Mouse (Mus musculus): ENCODE data around the gene Agpat2. TPM values are rescaled to one million over a fixed set of nuclear protein-coding genes. Genes with fewer than 3 reads are reported as not detected.

The Agpat2 gene
- polyA plus RNA-seq, 1 experiment from 2014 or later = 9.6 TPM

DNA sequence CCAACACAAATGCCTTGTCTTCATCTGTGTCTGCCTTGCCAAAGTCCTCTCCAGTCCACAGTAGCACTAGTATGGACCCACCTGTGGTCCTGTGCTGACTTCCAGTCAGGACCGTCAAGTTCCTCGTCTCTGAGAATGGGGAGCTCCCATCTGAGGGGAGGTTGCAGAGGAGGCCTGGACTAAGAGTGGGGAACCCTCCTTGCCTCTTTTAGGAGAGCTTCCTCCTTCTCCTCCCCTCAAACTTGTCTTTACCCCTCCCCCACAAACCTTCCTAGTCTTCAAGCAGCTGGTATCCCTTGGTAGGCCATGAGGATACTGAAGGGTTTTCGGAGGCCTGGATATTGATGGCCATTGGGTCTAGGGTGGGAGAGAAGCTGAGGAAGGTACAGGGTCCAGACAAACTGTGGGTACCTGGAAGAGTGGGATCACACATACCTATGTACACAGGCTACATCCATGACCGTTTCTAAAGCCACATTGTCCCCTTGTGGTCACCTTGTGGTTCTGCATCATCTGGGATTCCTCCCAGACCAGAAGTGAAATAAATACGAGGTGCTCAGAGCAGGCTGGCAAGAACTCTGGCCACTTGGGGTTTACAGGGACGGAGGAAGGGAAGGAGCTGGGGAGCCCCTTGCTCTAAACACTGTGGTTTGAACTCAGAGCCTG lies 42.7 kb downstream of the Agpat2 start:
- ATAC-seq (ENCODE audit: low FRiP score, low read depth) = no peak
- no peaks in the 10 kb centered on the region for H3K36me3 ChIP-seq
- no peaks in the 10 kb centered on the region for H3K9me3 ChIP-seq
- H3K9ac ChIP-seq (replicated peaks) = no peak overlapping the region
- 45% methylated on average over 6 of the region's 6 CpGs for WGBS
- no peak overlapping the region for H3K4me3 ChIP-seq
- no peak overlapping the region for H3K27ac ChIP-seq (replicated peaks)
- H3K4me2 ChIP-seq (replicated peaks) = no peak overlapping the region
- H3K27me3 ChIP-seq = peaks cover 9% of the 10 kb centered on the region; the same call in 1 of the 2 replicates
- H3K4me1 ChIP-seq = peaks cover 27% of the 10 kb centered on the region

DNA sequence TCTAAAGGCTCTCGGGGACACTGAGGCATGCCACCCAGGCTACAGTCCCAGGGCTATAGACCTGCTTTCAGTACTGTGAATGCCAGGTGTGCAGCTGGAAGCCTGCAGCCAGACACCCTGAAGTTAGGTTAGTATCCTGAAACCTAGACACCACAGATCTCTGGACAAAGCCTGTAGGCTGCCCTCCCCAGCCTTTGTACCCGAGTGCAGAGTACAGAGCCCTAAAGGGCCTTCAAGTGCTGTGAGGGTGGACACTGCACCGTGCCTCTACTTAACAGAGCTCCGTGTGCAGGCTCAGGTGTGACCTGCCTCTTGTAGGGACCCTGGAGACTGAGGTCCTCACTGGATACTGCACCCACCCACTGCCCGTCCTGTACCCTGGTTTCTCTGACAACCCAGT lies 43.7 kb downstream of the Agpat2 start:
- H3K27ac ChIP-seq (replicated peaks) = no peak overlapping the region
- no peak overlapping the region for H3K9ac ChIP-seq (replicated peaks)

DNA sequence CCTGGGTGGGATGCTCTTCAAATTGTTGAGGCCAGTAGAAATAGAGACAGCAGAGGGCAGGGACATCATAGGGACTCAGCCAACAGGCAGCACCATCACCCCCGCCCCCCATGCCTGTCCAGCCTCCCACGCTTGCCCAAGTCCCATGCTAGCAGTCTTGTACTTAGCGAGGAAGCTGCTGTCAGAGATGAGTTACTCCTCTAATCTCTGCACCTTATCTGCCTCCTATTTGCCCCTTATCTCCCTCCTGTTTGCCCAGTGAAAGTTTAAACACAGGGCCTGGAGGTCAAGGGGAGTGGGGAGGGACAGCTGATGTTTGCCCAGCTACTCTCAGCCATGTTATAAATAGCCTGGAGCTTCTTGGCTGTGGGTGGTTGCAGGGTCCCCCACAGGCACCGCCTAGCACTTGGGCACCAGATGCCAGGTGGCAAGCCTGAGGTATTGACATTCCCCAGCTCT lies 47.7 kb downstream of the Agpat2 start:
- Histone ChIP-seq H3K9ac (replicated peaks) (no peak overlapping the region), H3K36me3 (no peaks in the 10 kb centered on the region), H3K4me1 (peaks cover 19% of the 10 kb centered on the region), H3K4me3 (no peak overlapping the region), H3K27me3 (no peaks in the 10 kb centered on the region; the same call in 1 of the 2 replicates), H3K9me3 (no peaks in the 10 kb centered on the region), H3K27ac (replicated peaks) (no peak overlapping the region), H3K4me2 (replicated peaks) (no peak overlapping the region)
- WGBS = 65% methylated on average over 4 of the region's 4 CpGs
- no peak for ATAC-seq (ENCODE audit: low FRiP score, low read depth)

More for the DNA sequence above, 43.7 kb downstream of the Agpat2 start:
- Histone ChIP-seq H3K27me3 (peaks cover 9% of the 10 kb centered on the region; the same call in 1 of the 2 replicates), H3K36me3 (no peaks in the 10 kb centered on the region), H3K4me2 (replicated peaks) (no peak overlapping the region), H3K9me3 (no peaks in the 10 kb centered on the region), H3K4me1 (peaks cover 24% of the 10 kb centered on the region), H3K4me3 (no peak overlapping the region)
- ATAC-seq (ENCODE audit: low FRiP score, low read depth) = no peak
- WGBS = 75% methylated on average over 5 of the region's 5 CpGs

DNA sequence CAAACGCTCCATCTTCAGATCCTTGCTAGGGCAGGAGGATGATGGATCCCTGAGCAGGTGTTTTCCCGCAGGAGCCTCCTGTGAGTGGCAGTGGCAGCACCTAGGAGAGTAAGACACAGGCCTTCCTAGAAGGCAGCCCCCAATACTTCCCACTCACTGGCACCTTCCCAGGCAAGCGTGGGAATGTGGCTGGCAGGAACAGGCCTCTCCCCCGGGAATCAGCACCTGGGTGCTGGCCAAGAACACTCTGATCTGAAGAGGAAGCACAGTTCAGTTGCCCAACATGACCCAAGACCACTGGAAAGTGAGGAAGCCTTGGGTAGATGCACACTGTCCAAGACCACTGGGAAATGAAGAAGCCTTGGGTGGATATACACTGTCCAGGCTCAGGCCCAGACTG lies 49.1 kb downstream of the Agpat2 start:
- WGBS = 84% methylated on average over 4 of the region's 4 CpGs
- ATAC-seq (ENCODE audit: low FRiP score, low read depth) = no peak
- H3K4me3 ChIP-seq = no peak overlapping the region
- no peaks in the 10 kb centered on the region for H3K9me3 ChIP-seq
- H3K27ac ChIP-seq (replicated peaks) = no peak overlapping the region
- H3K36me3 ChIP-seq = no peaks in the 10 kb centered on the region
- H3K9ac ChIP-seq (replicated peaks) = no peak overlapping the region
- H3K27me3 ChIP-seq = no peaks in the 10 kb centered on the region; the same call in 1 of the 2 replicates
- peaks cover 8% of the 10 kb centered on the region; the same call in 1 of the 2 replicates for H3K4me1 ChIP-seq
- no peak overlapping the region for H3K4me2 ChIP-seq (replicated peaks)

DNA sequence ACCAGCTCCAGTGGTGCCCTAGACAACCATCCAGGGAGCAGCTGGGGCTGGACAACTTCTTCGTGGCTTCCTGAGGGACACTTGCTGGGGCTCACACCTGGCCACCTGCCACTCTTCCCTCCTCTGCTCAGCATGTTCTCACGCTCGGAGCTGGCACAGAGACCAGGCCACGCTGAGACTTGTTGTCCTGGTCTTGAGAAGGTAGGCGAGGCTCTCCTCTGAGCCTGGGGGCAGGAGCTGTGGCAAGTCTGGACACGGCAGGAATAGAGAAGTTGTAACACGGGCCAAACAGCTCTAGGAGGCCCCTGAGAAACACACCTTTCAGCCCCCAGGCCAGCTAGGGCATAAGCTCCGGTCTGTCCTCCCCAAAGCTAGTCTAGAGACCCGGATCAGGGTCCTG lies 50.3 kb downstream of the Agpat2 start:
- WGBS = 82% methylated on average over 9 of the region's 9 CpGs
- H3K4me3 ChIP-seq = no peak overlapping the region
- no peak overlapping the region for H3K4me2 ChIP-seq (replicated peaks)
- no peak overlapping the region for H3K27ac ChIP-seq (replicated peaks)
- no peak for ATAC-seq (ENCODE audit: low FRiP score, low read depth)
- H3K9ac ChIP-seq (replicated peaks) = no peak overlapping the region
- H3K36me3 ChIP-seq = no peaks in the 10 kb centered on the region
- no peaks in the 10 kb centered on the region; the same call in 1 of the 2 replicates for H3K27me3 ChIP-seq
- peaks cover 8% of the 10 kb centered on the region; the same call in 1 of the 2 replicates for H3K4me1 ChIP-seq
- H3K9me3 ChIP-seq = no peaks in the 10 kb centered on the region

DNA sequence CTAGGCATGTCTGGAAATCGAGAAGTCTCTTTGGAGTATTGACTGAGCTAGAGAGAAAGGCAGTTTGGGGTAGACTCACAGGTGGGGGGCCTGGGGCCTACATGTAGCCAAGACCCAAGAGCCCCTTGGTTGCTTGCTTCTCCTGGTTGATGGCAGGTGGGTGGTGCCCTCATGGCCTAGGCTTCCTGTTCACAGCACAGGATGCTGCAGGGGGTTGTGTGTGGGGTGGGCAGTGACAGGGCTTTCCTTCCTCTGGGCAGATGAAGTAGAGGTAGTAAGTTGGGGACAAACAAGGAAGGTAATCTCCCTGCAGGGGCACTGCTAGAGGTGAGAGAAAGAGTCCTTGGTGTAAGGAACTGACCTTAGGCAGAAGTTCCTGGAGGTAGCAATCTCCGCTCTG lies 52.2 kb downstream of the Agpat2 start:
- no peak for ATAC-seq (ENCODE audit: low FRiP score, low read depth)
- WGBS = 95% methylated on average over 2 of the region's 2 CpGs

DNA sequence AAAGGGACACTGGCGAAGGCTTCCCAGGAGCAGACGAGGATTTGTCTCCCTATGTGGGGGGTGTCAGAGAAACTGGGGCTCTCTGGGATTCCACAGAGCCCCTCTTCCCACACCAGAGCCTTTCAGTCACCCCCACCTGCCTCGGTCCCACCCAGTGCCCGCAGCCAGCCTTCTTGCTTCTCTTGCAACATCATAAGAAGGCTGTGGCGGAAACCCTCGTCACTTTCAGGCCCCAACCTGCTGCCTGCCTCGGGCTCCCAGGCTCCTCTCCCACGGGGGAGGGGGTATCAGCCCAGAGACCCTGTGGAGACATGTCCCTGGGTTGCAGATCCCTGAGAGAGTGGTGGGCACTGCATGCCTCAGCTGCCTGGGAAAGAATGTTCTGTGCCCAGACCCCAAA lies 52.8 kb downstream of the Agpat2 start:
- Histone ChIP-seq H3K27ac (replicated peaks) (no peak overlapping the region), H3K4me1 (peaks cover 18% of the 10 kb centered on the region), H3K27me3 (peaks cover 6% of the 10 kb centered on the region; the same call in 1 of the 2 replicates), H3K4me3 (no peak overlapping the region), H3K36me3 (no peaks in the 10 kb centered on the region), H3K9me3 (no peaks in the 10 kb centered on the region), H3K9ac (replicated peaks) (no peak overlapping the region), H3K4me2 (replicated peaks) (no peak overlapping the region)
- no peak for ATAC-seq (ENCODE audit: low FRiP score, low read depth)
- WGBS = 76% methylated on average over 8 of the region's 8 CpGs

More for the DNA sequence above, 52.2 kb downstream of the Agpat2 start:
- H3K27ac ChIP-seq (replicated peaks) = no peak overlapping the region
- H3K27me3 ChIP-seq = peaks cover 6% of the 10 kb centered on the region; the same call in 1 of the 2 replicates
- no peaks in the 10 kb centered on the region for H3K36me3 ChIP-seq
- H3K9ac ChIP-seq (replicated peaks) = no peak overlapping the region
- H3K4me3 ChIP-seq = no peak overlapping the region
- H3K9me3 ChIP-seq = no peaks in the 10 kb centered on the region
- no peak overlapping the region for H3K4me2 ChIP-seq (replicated peaks)
- H3K4me1 ChIP-seq = peaks cover 16% of the 10 kb centered on the region

DNA sequence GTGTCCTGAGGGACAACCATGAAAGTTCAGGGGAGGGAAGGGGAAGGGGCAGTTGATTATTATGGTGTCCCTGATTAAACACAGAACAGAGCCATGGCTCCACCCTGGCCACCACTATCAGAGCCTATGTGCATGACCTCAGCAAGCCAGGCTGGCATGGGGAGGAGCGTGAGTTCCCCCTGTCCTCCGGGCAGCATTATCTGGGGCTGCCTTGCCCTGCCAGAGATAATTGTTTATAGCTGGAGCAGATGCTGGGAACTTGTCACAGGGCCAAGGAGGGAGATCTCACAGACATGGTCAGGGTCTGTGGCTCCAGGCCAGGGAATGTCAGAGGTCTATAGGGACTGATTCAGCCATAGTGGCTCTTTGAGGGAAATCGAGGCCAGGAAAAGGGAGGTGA lies 53.4 kb downstream of the Agpat2 start:
- peaks cover 6% of the 10 kb centered on the region; the same call in 1 of the 2 replicates for H3K27me3 ChIP-seq
- H3K9ac ChIP-seq (replicated peaks) = no peak overlapping the region
- H3K4me3 ChIP-seq = no peak overlapping the region
- H3K4me1 ChIP-seq = peaks cover 18% of the 10 kb centered on the region
- H3K36me3 ChIP-seq = no peaks in the 10 kb centered on the region
- 88% methylated on average over 3 of the region's 3 CpGs for WGBS
- no peak overlapping the region for H3K4me2 ChIP-seq (replicated peaks)
- no peak for ATAC-seq (ENCODE audit: low FRiP score, low read depth)
- H3K27ac ChIP-seq (replicated peaks) = no peak overlapping the region
- H3K9me3 ChIP-seq = no peaks in the 10 kb centered on the region

DNA sequence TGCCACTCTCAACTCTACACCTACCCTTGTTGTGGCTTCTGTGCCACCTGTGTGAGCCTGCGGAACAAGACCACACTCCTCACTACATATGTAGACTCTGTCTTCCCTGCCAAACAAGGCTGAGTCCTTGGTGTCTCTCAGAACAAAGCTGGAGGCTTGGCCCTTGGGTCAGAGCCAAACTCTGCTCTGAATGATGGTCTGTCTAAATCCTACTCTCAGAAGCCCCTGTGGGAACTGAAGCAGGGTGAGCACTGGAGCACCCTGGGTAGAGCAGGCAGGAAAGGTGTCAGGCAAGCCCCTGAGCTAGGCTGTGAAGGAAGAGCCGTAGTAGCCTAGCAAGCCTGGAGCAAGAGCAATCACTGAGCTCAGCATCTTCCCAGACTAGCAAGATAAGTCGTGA lies 54.0 kb downstream of the Agpat2 start:
- H3K27me3 ChIP-seq = peaks cover 6% of the 10 kb centered on the region; the same call in 1 of the 2 replicates
- H3K27ac ChIP-seq (replicated peaks) = no peak overlapping the region
- peaks cover 18% of the 10 kb centered on the region for H3K4me1 ChIP-seq
- H3K9me3 ChIP-seq = no peaks in the 10 kb centered on the region
- no peak overlapping the region for H3K4me3 ChIP-seq
- H3K9ac ChIP-seq (replicated peaks) = no peak overlapping the region
- 77% methylated on average over 3 of the region's 3 CpGs for WGBS
- H3K36me3 ChIP-seq = no peaks in the 10 kb centered on the region
- no peak for ATAC-seq (ENCODE audit: low FRiP score, low read depth)
- H3K4me2 ChIP-seq (replicated peaks) = no peak overlapping the region

DNA sequence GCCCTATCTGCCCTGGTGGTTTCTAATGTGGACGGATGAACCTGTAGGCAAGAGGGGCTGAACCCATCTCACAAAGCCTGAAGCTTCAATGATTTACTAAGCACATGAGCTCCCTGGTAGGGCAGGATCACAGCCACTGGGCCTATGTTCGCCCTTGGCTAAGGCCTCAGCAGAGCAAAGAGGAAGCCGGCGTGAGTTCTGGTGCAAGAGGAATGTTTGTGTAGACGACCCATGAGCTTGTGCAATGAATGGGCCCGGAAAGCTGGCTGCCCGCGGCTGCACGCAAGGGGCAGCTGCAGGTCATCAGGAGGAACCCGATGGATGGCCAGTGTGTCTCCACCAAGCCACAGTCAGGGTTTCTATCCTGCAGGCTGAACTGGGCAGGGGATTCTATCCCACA lies 54.4 kb downstream of the Agpat2 start:
- Histone ChIP-seq H3K4me3 (no peak overlapping the region), H3K27ac (replicated peaks) (no peak overlapping the region), H3K4me1 (peaks cover 18% of the 10 kb centered on the region), H3K9ac (replicated peaks) (no peak overlapping the region), H3K4me2 (replicated peaks) (no peak overlapping the region), H3K36me3 (no peaks in the 10 kb centered on the region), H3K27me3 (peaks cover 6% of the 10 kb centered on the region; the same call in 1 of the 2 replicates), H3K9me3 (no peaks in the 10 kb centered on the region)
- 86% methylated on average over 10 of the region's 10 CpGs for WGBS
- ATAC-seq (ENCODE audit: low FRiP score, low read depth) = no peak

DNA sequence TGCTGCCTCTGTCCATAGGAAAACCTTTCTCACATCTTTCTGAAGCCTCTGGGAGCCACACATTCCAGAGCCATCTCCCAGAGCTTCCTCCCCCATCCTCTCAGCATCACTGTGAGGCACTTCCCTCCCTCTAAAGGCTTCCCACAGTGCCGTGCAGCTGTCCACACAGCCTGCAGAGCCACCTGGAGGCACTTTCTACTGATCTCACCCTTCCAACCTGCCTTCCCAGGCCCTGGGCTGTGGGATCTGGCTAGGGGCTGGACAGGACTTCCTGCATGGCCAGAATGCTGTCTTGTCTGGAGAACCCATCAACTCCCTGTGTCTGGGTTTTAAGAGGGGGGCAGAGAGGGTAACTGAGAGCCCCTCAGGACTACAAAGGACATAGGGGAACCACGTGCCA lies 56.7 kb downstream of the Agpat2 start:
- no peaks in the 10 kb centered on the region for H3K9me3 ChIP-seq
- H3K4me3 ChIP-seq = no peak overlapping the region
- no peak overlapping the region; the same call in 1 of the 2 replicates for H3K9ac ChIP-seq (replicated peaks)
- peaks cover 6% of the 10 kb centered on the region; the same call in 1 of the 2 replicates for H3K27me3 ChIP-seq
- no peak overlapping the region for H3K4me2 ChIP-seq (replicated peaks)
- peak overlapping the region; percentile 26; the same call in 1 of the 2 replicates for H3K27ac ChIP-seq (replicated peaks)
- WGBS = 30% methylated on average over 2 of the region's 2 CpGs
- no peak for ATAC-seq (ENCODE audit: low FRiP score, low read depth)
- no peaks in the 10 kb centered on the region for H3K36me3 ChIP-seq
- H3K4me1 ChIP-seq = peaks cover 18% of the 10 kb centered on the region

DNA sequence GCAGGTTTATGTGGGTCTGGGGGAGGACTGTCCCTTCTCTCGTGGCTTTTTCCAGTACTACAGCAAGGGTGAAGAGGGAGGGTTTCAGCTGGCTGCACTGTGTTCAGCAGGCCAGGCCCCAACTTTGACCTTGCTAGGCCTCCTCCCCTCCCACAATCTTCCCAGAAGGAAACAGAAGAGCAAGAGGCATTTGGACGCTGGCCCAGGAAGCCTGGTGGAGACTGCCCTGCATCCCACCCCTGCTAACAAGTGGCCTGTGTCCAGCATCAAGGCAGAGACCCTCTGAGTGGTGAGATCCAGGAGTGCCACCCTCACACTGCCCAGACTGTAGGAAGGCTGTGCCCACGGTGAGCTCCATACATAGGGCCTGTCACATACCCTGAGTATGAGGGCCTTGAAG lies 60.0 kb downstream of the Agpat2 start:
- 73% methylated on average over 3 of the region's 3 CpGs for whole genome bisulfite sequencing

More for the DNA sequence above, 60.0 kb downstream of the Agpat2 start:
- no peaks in the 10 kb centered on the region for H3K9me3 ChIP-seq
- H3K27ac ChIP-seq (replicated peaks) = no peak overlapping the region
- no peaks in the 10 kb centered on the region for H3K36me3 ChIP-seq
- peaks cover 31% of the 10 kb centered on the region for H3K4me1 ChIP-seq
- no peak overlapping the region for H3K4me2 ChIP-seq (replicated peaks)
- ATAC-seq (ENCODE audit: low FRiP score, low read depth) = no peak
- peaks cover 10% of the 10 kb centered on the region; the same call in 1 of the 2 replicates for H3K27me3 ChIP-seq
- H3K9ac ChIP-seq (replicated peaks) = no peak overlapping the region
- no peak overlapping the region for H3K4me3 ChIP-seq

Data from midbrain, embryonic 12.5 days (tissue).